Mouse (Mus musculus): ENCODE results near the gene Bpifa1. TPM values are rescaled to one million over a fixed set of nuclear protein-coding genes. Genes with fewer than 3 reads are reported as not detected.
"Not testable (repeated sequence)": the region's sequence is repeated elsewhere in the genome, so short reads cannot be mapped to it uniquely, and the experiment has no call there.

Bpifa1 gene
- polyA plus RNA-seq, 1 experiment from 2014 or later: not detected

DNA sequence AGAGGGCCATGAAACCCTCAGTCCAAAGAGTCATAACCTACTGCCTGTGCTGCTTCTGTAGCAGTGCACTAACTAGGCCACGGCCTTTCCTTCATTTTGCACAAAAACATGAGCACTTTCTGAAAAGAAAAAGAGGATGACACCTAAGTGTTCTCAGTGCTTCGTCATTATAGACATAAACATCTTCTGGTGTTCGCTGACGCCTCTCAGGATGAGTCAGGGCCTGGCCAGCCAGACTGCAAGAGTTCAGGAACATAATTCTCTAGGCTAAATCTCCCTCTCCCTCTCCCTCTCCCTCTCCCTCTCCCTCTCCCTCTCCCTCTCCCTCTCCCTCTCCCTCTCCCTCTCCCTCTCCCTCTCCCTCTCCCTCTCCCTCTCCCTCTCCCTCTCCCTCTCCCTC, 40.4 kb downstream of the Bpifa1 start:
- not testable (repeated sequence) for H3K4me3 ChIP-seq; H3K27ac ChIP-seq (replicated peaks); ATAC-seq (ENCODE audit: low read depth); H3K9ac ChIP-seq; H3K27me3 ChIP-seq; H3K4me1 ChIP-seq (replicated peaks); H3K36me3 ChIP-seq; H3K9me3 ChIP-seq; H3K4me2 ChIP-seq
- 80% methylated on average over 4 of the region's 4 CpGs for WGBS

DNA sequence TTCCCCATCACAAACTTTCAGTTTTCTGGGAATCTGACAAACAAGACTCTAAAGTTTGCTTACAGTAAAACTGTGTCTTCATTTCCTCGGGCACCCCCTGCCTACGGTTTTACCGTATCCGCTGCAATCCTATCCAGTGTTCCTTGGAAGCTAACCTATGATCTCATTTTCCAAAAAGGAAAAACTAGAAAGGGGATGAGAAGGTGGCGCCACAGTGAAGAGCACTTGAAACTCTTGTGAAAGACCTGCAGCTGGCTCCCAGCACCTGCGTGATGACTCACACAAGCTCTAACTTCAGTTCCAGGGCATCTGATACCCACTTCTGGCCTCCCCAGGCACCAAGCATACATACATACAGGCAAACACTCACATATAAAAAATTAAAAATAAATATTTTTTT, 42.6 kb downstream of the Bpifa1 start:
- 0 out of 2 replicates have a peak, but pooled peaks cover 3% of the 10 kb centered on the region for H3K4me1 ChIP-seq (replicated peaks)
- H3K9ac ChIP-seq: no peak overlapping the region
- 92% methylated on average over 6 of the region's 6 CpGs for WGBS

DNA sequence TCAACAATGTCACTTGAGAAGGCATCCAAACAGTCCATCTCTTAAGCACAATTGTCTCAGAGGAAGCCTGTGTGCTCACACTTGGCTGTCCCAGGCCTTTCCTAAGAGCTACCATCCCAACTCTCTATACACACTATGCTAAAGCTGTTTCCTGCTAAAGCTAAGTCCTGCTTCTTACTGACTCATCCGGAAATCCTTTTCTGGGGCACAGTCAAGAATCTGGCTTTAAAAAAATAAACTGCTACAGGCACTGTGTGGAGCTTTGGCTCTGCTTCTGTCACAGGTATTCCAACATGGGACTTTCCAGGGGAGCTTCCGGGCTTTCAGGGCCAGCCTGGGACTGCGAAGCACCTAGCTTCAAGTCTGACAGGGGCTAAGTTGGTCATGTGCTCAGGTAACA, 43.1 kb downstream of the Bpifa1 start:
- WGBS: 83% methylated on average over 3 of the region's 3 CpGs

More for the DNA sequence above, 42.6 kb downstream of the Bpifa1 start:
- H3K27me3 ChIP-seq: no peaks in the 10 kb centered on the region
- no peak for ATAC-seq (ENCODE audit: low read depth)
- no peaks in the 10 kb centered on the region for H3K9me3 ChIP-seq
- H3K36me3 ChIP-seq: no peaks in the 10 kb centered on the region
- no peak overlapping the region for H3K4me2 ChIP-seq
- H3K27ac ChIP-seq (replicated peaks): no peak overlapping the region
- no peak overlapping the region for H3K4me3 ChIP-seq

DNA sequence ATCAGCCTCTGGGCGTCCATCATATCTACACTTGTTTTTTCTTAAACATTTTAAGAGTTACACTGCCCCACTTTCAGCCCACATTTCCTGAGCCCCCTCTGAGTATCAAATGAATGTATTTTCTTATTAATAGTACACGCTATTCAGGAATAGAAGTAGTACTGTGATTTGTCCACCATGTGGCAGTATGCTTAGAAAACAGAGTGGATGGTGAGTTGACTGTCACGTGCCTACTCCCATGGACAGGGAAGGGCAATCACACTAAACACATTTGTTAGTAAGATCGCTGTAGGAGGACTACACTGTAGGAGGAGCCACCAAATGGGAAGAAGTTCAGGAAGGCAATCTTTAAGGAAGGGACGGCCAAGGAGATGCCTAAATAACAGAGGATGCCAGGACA, 44.8 kb downstream of the Bpifa1 start:
- Histone ChIP-seq H3K9me3 (no peaks in the 10 kb centered on the region), H3K4me2 (no peak overlapping the region), H3K36me3 (no peaks in the 10 kb centered on the region), H3K4me3 (no peak overlapping the region), H3K27me3 (no peaks in the 10 kb centered on the region), H3K27ac (replicated peaks) (no peak overlapping the region), H3K9ac (no peak overlapping the region), H3K4me1 (replicated peaks) (0 out of 2 replicates have a peak, but pooled peaks cover 3% of the 10 kb centered on the region)
- ATAC-seq (ENCODE audit: low read depth): no peak
- 42% methylated on average over 5 of the region's 5 CpGs for WGBS

More for the DNA sequence above, 43.1 kb downstream of the Bpifa1 start:
- Histone ChIP-seq H3K4me1 (replicated peaks) (0 out of 2 replicates have a peak, but pooled peaks cover 3% of the 10 kb centered on the region), H3K9ac (no peak overlapping the region), H3K4me2 (no peak overlapping the region), H3K9me3 (no peaks in the 10 kb centered on the region), H3K27me3 (no peaks in the 10 kb centered on the region), H3K27ac (replicated peaks) (no peak overlapping the region), H3K36me3 (no peaks in the 10 kb centered on the region), H3K4me3 (no peak overlapping the region)
- no peak for ATAC-seq (ENCODE audit: low read depth)

DNA sequence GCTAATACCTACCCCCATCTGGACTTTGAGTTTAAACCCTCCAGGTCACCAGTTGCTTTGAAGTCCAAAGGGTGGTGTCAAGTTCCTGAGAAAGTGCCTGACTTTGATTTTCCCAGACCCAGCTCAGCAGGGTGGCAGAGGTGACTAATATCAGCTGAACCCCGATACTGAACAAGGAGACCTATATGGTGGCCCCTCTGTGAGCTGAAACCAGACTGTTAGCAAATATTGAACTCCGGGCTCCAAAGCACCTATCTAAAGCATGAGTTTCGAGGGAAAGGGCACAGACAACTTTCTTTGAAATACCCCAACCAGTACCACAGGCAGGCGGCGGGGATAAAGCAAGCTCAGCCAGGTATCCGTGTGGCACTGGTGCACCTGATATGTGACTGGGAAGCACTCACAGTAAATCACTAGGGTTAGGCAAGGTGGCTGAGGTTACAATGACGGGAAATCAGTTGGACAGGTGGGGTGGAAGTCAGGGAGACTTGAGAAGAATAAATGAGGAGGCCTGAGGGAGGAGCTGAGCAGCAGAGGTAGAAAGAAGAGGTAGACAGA, 47.3 kb downstream of the Bpifa1 start:
- WGBS: 87% methylated on average over 7 of the region's 7 CpGs
- ATAC-seq (ENCODE audit: low read depth): no peak
- H3K27ac ChIP-seq (replicated peaks): no peak overlapping the region
- no peak overlapping the region for H3K4me3 ChIP-seq
- no peak overlapping the region for H3K4me2 ChIP-seq
- H3K9ac ChIP-seq: no peak overlapping the region
- H3K9me3 ChIP-seq: no peaks in the 10 kb centered on the region
- H3K4me1 ChIP-seq (replicated peaks): no peaks in the 10 kb centered on the region
- no peaks in the 10 kb centered on the region for H3K27me3 ChIP-seq
- no peaks in the 10 kb centered on the region for H3K36me3 ChIP-seq

DNA sequence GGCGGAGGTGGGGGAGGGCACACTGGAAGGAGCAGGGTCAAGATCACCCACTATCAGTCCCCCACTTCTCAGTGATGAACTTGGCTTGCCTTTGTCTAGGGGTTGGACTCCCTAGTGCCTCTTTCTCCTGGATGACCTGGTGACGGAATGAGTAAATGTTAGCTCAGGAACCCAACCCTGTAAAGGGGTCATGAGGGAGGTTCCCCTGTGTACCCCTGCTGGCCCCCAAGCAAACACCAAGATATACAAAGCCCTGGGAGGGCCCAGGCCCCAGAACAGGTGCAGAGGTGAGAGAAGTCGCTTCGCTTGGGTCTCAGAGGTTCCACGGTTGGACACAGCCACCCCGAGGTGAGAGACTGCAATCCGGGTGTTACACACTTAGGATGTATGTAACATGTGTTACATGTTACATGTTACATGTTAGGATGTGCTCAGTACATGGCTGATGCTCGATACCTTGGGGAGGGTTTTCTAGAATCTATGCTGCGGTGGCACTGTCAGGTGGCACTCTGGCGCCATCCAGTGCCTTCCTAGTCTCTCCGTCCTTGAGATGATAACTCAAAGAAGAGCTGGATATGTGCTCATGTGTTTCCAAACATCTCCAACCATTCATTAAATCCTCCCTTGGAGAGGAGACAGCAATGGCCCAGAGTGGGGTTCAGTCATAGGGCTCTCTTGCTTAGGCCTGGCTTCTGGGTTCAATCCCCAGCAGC, 48.0 kb downstream of the Bpifa1 start, which contains the start of gene Bpifb1:
Gene Bpifb1, plus strand, starts transcription at position 273 of the 713 bp plus-strand sequence.
- WGBS: 87% methylated on average over 11 of the region's 11 CpGs
- H3K27ac ChIP-seq (replicated peaks): no peak within 1 kb of the TSS
- no peak for ATAC-seq (ENCODE audit: low read depth)

DNA sequence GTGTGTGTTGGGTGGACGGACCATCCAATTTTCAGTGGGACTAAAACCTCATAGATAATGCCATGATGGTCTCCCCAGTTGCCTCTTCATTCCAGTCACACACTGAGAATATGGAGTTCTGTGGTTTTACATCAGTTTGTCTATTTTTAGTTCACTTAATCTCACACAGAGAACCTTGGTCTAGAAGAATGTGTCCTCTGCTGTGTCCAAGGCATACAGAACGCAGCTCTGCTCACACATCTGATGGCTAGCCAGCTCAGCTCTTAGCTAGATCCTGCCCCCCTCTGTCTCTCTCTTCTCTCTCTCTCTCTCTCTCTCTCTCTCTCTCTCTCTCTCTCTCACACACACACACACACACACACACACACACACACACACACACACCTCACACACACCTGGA, 49.5 kb downstream of the Bpifa1 start:
- Histone ChIP-seq H3K9ac (no peak overlapping the region), H3K4me2 (no peak overlapping the region), H3K27ac (replicated peaks) (no peak overlapping the region), H3K4me1 (replicated peaks) (no peaks in the 10 kb centered on the region), H3K4me3 (no peak overlapping the region), H3K36me3 (no peaks in the 10 kb centered on the region), H3K27me3 (no peaks in the 10 kb centered on the region), H3K9me3 (no peaks in the 10 kb centered on the region)
- no peak for ATAC-seq (ENCODE audit: low read depth)
- 94% methylated on average over 2 of the region's 2 CpGs for WGBS

More for the DNA sequence above, 48.0 kb downstream of the Bpifa1 start, which contains the start of gene Bpifb1:
- Histone ChIP-seq H3K27me3 (no peaks in the 10 kb centered on the region), H3K4me2 (no peak within 1 kb of the TSS), H3K4me1 (replicated peaks) (no peaks in the 10 kb centered on the region), H3K4me3 (no peak within 1 kb of the TSS), H3K36me3 (no peaks in the 10 kb centered on the region), H3K9me3 (no peaks in the 10 kb centered on the region), H3K9ac (no peak within 1 kb of the TSS)

DNA sequence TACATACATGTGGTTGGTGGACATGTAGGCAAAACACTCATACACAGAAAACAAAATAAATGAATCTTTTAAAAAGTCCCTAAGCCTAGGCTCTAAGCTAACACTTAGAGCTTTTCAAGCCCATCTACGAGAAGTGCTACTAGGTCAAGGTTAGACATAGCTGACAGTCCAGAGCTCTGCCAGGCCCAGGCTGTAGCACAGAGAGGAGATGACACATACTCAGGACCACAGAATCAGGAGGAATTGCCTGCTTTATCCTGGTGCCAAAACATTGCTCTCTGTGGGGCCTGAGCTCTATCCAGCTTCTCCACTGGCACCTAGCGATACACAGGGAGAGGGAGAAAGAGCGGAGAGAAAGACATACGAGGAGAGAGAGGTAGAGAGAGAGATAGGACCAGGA, 50.4 kb downstream of the Bpifa1 start:
- ATAC-seq (ENCODE audit: low read depth): no peak
- Histone ChIP-seq H3K36me3 (no peaks in the 10 kb centered on the region), H3K9ac (no peak overlapping the region), H3K4me2 (no peak overlapping the region), H3K27me3 (no peaks in the 10 kb centered on the region), H3K4me3 (no peak overlapping the region), H3K4me1 (replicated peaks) (no peaks in the 10 kb centered on the region), H3K9me3 (no peaks in the 10 kb centered on the region), H3K27ac (replicated peaks) (no peak overlapping the region)
- WGBS: 90% methylated on average over 4 of the region's 4 CpGs

DNA sequence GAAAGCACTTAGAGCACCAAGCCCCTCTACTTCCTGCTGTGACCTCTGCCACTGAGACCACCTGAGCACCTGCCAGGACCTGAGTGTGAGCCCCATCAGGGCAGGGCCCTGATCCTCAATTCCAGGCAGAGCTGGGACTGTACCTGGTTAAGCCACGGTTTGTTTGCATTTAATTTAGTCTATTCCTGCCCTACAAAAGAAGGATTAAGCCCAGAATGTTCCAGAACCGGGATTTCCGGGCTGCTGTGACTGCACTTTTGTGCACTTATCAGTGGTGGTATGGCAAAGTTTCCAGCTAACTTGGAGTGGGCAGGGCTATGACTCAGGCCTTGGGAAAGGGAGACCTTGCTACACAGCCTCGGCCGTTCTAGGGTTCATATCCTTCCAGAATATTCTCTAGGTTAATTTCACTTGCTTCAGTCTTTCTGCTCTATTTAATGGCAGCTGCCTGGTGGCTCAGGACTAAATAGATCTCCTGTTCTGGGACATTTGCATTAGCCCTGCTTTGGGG, 51.4 kb downstream of the Bpifa1 start:
- no peak overlapping the region for H3K27ac ChIP-seq (replicated peaks)
- H3K36me3 ChIP-seq: no peaks in the 10 kb centered on the region
- H3K4me3 ChIP-seq: no peak overlapping the region
- no peak overlapping the region for H3K9ac ChIP-seq
- H3K27me3 ChIP-seq: no peaks in the 10 kb centered on the region
- no peaks in the 10 kb centered on the region for H3K4me1 ChIP-seq (replicated peaks)
- WGBS: 78% methylated on average over 5 of the region's 5 CpGs
- H3K9me3 ChIP-seq: no peaks in the 10 kb centered on the region
- no peak overlapping the region for H3K4me2 ChIP-seq
- no peak for ATAC-seq (ENCODE audit: low read depth)

DNA sequence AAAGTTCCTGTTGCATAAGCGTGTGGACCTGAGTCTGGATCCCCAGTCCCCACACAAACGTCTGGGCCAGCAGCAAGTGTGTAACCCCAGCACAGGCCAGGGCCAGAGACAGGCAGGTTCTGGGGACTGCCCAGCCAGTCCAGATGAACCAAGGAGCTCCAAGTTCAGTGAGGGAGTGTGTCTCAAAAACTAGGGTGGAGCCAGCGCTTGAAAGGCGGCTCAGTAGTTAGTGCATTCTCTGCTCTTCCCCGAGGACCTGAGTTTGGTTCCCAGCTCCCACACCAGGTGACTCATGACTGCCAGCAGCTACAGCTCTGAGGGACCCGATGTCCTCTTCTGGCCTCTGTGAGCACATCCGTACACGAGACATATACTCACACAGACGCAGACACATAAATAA, 54.4 kb downstream of the Bpifa1 start:
- no peak overlapping the region for H3K4me2 ChIP-seq
- H3K27me3 ChIP-seq: no peaks in the 10 kb centered on the region
- no peak overlapping the region for H3K9ac ChIP-seq
- no peaks in the 10 kb centered on the region for H3K36me3 ChIP-seq
- no peak overlapping the region for H3K4me3 ChIP-seq
- H3K27ac ChIP-seq (replicated peaks): no peak overlapping the region
- H3K9me3 ChIP-seq: no peaks in the 10 kb centered on the region
- no peak for ATAC-seq (ENCODE audit: low read depth)
- WGBS: 91% methylated on average over 9 of the region's 9 CpGs
- no peaks in the 10 kb centered on the region for H3K4me1 ChIP-seq (replicated peaks)

Data from neural tube, embryonic 13.5 days (tissue).